Mouse (Mus musculus) cortical plate, adult 2 months (tissue): Measurements from ENCODE around the gene Dnajc12.

Source experiments
- CTCF ChIP-seq: fragments of 200-500 bp; IDR thresholded peaks from 2 replicates; pipeline ENCODE4 v1.5.1; 2011; ENCODE audit warnings: mild to moderate bottlenecking, control low read depth, low read length; ENCODE audit not compliant: insufficient read depth; ENCODE audit errors: extremely low read depth
- POLR2A ChIP-seq: fragments of 200-500 bp; IDR thresholded peaks from 2 replicates; pipeline ENCODE4 v1.6.1; 2011; ENCODE audit warnings: mild to moderate bottlenecking, low read length, control low read depth; ENCODE audit not compliant: insufficient read depth; ENCODE audit errors: extremely low read depth

DNA sequence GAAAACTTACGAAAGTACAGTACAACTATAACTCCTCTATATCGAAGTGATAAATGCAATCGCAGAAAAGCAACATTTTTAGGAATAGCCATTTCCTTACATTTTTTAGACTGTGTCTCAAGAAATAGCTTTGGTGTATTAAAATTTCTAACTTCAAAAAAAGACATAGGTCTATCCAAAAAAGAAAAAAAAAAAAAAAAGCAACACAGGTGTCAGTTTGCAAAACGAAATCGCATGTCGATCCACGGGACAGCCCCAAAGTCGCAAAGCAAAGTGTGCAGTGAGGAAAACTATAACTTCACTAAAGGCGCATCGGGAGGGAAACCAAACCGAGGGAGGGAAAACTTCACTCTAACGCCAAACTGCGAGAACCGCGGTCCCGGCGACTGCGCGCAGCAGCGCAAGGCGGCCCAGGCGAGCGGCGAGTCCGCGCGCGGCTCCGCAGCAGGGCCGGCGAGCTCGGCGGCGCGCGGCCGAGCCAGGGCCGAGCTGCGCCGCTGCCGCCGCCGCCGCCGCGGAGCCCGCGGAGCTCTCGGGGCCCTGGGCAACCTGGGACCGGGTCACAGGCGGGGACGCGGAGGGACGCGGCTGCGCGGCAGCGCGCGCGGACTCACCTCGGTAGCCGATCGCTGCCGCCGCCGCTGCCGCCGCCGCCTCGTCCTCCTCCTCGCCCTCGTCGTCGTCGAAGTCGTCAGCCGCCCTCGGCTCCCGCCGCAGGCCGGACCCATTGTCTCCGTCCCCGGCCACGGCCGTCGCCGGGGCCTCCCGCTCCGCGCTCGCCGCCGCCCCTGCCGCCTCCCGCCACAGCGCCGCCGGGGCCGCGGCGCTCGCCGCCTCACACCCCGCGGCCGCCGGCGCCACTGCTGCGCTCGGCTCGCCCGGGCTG, 44.0 kb upstream of the Dnajc12 start:
- TF ChIP-seq CTCF (no peak), POLR2A (no peak)
